Mouse (Mus musculus) layer of hippocampus, adult 9-11 months (tissue): ENCODE results near the gene Ppp1r12a.

ENCODE experiments used
- DNase-seq: peaks from one replicate; pipeline ENCODE4 v3.0.0; 2022

The Ppp1r12a gene

DNA sequence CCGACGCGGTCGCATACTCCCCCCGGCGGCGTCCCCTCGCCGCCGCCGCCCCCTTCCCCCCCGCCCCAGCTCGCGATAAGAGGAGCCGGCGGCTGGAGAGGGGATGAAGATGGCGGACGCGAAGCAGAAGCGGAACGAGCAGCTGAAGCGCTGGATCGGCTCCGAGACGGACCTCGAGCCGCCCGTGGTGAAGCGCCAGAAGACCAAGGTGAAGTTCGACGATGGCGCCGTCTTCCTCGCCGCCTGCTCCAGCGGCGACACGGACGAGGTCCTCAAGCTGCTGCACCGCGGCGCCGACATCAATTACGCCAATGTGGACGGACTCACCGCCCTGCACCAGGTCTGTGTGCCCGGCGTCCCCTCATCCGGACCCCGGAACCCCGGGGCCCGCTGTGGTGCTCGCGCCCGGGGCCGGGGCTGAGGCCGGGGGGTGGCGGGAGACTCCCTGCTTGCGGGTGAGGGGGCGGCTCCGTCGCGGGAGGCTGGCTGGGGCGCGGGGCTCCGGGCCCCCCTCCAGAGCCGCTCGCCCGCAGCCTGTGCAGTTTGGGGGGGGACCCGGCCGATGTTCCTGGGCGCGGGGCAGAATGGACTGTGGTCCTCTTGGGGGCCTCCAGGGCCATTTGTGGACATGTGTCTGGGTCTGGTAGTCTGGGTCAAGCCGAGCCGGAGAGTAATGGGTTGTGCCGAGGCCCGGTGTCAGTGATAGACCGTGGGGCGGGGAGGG is 466 bp downstream of the Ppp1r12a start:
- no peak for DNase-seq

DNA sequence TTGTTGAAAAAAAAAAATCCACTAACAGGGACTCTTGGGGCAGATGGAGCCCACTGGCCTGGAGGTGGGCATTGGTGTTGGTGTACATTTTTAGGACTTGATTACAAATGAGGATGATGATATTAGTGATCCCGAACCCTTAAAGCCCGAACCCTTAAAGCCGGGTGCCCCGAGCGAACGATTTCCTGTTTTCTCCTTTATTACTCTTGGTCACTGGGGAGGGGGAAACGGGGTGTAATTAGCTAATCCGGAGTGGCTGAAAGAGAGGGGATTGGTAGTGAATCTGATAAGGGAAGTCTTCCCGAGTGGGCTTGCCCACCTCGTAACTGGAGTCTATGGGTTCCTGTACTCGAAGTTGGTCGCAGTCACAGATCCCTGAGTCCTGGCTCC is 1.0 kb downstream of the Ppp1r12a start:
- no peak for DNase-seq

DNA sequence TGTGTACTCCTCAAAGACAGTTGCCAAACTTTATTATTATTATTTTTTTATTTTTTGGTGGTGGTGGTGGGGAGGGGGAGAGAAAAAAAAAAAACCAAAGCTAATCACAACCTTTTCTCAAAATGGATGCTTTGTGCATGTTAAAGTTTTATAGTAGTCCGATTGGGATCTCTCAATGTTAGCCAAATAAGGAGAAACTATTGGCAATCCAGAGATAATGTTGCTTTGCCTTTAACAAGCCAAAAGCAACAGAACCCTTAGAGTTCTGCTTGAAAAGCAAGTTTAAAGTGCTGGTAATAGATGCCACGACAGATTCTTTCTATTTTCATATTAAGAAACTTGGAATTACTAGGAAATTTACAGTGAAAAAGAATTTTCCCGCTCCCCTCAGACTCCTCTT is 1.5 kb downstream of the Ppp1r12a start:
- DNase-seq: no peak

DNA sequence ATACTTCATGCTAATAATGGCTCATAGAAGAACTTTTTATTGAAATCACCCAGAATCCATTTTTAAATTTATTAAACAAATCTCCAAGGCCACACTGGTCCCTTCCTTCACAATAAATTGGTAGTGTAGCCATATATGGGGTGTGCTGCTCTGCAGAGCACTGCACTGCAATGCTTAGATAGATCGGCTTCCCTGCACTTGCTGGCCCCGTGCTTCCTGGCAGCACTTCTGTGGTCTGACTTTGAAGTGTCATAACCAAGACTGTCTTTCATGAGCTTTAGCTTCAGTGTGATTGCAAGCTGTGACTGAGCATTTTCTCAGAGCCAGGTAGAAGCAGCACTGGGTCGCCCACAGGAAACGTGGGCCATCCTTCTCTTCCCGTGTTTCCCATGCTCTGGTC is 5.8 kb downstream of the Ppp1r12a start:
- DNase-seq: no peak

DNA sequence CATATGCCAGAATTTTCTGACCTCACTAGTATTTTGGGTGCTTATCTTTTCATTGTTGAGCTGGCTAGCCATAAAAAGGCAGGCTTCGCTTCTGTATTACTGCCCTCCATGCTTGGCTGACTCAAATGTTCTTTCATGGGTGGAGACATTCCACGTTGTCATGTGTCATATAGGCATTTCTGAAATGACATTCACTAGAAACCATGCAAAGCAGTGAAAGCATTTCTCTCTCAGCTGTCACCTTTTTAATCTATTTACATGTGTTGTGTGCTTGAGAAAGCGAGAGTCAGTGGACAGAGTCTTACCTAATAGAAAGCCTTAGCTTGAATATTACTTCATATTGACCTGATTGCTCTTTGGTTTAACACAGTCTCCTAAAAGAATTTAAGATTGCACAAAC is 8.8 kb downstream of the Ppp1r12a start:
- no peak for DNase-seq

DNA sequence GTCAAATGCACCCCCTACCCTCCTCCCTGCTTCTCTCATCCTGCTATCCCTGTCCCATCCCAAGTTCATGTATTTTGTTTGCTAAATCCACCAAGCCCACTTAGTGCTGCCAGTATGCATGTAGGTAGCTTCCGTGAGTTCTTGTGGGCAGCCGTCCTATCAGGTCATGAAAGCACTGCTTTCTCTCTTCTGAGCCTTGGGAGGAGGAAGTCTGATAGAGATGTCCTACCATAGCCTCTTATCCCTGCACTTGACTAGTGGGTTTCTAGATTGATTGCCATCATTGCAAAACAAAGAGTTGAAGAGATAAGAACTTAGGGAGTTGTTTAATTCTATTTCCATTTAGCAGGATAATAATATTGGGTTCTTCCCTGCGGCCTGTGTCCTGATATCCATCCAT is 9.6 kb downstream of the Ppp1r12a start:
- no peak for DNase-seq

DNA sequence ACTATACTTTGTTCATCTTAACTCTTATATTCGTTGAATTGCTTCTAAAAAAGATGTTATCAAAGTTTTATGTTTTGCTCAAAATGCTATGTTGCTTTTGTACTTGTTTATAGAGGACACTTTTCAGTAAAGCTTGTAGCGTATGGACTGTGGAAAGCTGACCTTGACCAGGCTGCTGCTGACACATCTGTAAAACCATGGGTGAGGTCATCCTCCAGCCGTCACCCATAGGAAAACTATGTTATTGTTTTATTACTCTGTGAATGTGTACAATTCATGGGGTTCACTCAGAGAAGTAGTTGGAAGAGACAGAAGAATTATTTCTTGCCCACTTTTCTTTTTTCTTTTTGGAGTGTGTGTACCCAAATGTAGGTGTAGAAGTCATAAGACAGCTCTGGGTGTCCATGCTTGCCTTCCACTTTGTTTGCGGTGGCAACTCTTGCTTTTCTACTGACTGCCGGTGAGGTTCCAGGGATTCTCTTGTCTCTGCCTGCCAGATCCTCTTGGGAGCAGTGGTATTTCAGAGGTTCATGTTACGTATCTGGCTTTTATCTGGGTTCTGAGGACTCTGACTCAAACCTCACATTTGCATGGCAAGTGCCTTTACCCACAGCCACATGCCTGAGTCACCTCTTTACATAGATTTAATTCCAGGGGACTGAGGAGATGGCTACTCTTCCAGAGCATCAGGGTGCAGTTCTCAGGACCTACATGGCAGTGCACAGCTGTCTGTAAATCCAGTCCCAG is 11.0 kb downstream of the Ppp1r12a start:
- no peak for DNase-seq

DNA sequence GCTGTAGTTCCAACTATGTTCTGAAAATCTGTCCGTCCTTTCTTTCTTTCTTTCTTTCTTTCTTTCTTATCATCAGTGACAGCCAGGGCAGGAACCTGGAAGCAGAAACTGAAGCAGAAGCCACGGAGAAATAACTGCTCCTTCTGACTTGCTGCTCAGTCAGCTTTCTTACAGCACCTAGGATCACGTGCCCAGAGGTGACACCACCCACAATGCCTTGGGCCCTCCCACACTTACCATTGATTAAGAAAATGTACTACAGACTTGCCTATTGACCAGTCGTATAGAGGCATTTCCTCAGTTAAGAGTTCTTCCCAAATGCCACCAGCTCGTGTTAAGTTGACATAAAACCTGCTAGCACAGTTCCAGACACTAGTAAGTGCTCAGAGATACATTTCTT is 12.1 kb downstream of the Ppp1r12a start:
- no peak for DNase-seq

DNA sequence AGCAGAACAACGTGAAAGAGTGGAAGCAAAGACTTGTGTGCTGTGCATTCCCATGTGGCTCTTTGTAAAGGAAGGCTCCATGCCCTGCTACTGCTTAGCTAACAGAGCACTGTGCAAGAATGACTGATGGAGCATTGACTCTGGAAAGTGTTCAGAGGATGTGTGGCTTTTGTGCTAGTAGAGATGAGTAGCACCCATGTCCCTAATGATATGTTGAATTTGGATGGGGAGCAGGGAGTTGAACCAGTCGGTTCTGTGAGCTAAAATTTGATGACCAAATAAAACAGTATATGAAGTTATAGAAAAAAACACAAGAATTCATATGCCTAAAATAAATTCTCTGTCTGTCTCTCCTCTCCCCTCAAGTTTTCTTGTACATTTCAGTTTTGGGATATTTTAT is 13.9 kb downstream of the Ppp1r12a start:
- DNase-seq: no peak

DNA sequence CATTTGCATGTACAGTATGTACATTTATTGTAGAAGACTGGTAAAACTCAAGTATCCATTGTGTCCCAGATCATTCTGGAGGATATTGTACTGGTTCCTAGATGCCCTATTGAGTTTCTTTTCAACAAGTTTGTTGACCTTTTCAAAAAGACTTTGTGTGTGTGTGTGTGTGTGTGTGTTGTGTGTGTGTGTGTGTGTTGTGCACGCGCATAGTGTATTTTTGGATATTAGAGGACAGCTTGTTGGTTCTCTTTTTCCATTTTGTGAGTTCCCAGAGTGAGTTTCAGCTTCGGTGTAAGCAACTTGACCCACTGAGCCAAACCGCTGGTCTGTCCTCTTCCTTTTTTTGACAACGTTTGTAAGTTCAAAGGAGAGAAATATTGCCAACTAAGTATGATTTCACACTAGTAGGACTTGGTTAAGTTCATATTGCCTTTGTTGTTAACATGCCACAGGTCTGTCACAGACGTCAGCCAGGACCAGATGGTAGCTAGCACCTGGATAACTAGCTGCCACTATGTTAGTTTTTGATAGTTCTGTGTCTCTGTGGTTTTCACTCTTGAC is 16.4 kb downstream of the Ppp1r12a start:
- DNase-seq: no peak

DNA sequence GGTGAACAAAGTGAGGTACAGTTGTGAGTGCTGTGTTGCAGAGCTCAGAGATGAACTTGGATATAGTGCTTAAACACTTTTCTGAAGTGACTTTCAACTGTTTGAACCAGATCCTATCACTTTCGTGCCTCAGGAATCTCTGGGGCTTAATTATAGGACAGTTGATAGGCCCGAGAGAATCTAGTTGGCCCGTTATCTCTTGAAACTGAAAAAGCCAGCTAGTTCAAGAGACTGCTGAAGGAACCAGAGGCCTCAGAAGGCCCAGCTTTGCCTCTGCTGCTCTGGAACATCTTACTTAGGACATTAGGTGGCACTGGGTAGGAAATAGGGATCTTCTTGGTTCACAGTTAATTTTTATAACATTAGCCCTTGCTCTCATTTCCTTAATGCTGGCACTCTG is 17.4 kb downstream of the Ppp1r12a start:
- DNase-seq: no peak

DNA sequence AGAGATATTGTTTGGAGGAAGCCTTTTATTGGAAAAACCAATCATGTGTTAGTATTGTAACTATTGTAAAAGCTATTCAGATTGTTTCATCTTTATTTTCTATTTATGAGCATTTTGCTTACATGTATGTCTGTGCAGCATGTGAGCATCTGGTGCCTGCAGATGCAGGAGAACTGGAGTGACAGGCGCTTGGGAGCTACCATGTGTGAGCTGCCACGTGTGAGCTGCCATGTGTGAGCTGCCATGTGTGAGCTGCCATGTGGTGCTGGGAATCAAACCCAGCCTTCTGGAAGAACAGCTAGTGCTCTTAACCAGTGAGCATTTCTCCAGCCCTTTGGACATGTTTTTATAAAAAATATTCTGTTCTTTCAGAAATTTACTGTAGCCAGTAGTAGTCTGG is 18.3 kb downstream of the Ppp1r12a start:
- no peak for DNase-seq

DNA sequence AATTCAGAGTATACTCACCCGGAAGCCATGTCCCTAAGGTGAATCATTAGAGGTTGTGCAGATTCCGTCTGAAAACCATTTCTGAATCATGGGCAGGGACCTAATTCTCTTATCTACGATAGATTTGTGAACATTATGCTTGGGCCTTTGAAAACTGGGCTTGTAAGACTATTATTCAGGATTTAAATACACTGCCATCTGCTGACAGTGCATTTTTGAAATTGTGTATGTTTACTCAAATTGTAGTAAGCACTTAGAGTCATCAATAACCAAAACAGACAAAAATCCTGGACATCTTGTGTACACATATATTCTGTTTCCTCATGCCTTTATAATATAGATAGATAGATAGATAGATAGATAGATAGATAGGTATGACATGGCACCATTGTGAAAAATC is 19.9 kb downstream of the Ppp1r12a start:
- DNase-seq: no peak

DNA sequence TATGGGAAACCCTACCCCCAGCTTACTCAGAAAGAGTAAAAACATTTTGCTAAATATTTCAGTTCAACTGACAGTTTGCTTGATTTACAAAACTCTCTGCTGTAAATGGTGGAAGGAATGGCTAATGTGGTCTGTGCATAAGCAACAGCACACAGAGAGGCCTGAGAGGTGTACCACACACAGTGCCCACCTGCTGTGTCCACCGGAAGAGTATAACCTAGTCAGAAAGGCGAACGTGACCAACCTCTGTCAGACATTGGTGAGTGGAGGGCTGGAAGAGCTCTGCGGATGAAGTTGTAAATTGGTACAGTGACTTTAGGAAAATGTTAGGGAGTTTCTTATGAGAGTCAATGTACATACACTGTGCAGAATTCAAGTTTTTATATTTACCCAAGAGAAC is 20.4 kb downstream of the Ppp1r12a start:
- DNase-seq: no peak

DNA sequence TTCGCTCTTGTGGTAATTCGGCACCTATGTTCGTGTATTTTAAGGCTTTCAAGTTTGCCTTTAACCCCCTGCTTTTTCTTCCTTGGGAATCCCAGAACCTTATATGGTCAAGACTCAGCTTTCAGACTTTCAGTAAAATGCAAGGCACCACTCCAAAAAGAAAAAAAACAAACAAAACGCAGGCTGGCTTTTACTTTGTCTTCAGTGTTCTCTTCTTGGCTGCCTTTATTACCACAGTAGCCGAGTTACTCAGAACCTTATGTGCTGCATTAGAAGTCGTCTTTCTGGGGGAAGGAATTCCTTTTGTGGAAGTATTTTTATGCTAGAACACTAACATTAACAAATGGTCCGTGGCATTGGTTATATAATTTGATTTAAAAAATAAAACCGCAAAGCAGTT is 22.8 kb downstream of the Ppp1r12a start:
- DNase-seq: peak; percentile 28

DNA sequence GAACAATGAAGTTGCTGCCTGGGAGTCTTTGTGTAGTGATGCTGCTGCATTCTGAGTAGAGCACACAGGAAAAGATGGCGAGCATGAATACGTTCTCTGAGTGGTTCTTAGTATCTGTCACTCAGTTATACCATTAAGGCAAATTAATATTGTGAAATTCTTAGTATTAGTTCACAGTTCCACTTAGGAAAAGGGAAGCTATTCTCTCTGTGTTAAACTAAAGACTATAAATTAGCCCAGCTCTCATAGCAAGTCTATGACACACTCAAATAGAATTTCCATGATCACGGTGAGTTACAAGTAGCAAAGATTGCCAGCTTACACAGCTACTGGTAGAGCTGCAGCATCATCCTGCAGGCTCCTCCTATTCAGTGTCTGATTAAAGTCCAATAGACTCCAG is 23.3 kb downstream of the Ppp1r12a start:
- DNase-seq: no peak

DNA sequence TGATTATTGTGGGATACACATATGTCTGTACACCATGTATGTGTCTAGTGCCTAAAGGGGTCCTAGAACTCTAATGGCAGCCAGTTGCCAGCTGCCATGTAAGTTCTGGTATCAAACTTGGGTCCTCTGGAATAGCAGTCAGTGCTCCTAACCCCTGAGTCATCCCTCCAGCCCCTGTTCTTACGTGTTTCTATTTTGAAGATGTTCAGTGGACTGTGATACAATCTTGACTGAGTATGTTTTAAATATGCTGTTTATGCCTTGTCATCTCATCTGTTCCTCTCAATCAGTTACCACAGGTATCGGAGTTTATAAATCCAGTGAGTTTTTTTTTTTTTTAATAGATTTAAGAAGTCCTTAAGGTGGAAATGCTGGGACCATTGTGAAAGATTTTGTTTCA is 27.3 kb downstream of the Ppp1r12a start:
- DNase-seq: no peak

DNA sequence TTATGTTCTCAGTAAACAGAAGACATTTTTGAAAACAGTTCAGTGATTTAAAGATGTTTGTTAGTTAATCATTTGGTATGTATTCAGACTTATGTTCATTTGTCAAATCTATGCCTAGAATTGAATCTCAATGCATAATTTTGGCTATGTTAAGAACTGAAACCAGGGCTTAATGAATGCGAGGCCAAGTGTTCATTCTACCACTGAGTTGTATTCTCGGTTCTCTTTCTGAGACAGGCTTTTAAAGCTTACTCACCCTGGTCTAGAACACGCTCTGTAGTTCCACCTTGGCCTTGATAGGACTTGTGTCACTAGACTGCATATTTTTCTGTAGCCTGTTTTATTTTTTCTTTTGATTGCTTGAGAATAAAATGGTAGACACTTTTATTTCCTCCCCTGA is 28.0 kb downstream of the Ppp1r12a start:
- DNase-seq: no peak

DNA sequence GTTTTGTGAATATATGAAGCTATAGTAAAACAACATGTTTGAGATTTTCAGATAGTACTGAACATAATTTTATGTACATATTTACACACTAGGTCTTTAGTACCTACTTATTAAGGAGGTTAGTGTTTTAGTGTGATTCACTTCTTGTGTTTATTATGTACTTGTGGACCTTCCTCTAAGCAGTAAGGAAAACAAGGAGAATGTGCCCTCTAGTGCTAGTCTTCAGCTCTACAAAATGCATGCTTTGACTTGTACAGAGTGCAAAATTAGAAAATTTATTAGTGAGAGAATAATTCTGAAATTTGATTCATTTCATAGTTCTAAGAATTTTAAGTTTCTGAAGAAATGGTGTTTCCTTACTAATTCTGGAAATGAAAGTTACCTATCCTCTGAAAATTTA is 28.6 kb downstream of the Ppp1r12a start:
- no peak for DNase-seq

DNA sequence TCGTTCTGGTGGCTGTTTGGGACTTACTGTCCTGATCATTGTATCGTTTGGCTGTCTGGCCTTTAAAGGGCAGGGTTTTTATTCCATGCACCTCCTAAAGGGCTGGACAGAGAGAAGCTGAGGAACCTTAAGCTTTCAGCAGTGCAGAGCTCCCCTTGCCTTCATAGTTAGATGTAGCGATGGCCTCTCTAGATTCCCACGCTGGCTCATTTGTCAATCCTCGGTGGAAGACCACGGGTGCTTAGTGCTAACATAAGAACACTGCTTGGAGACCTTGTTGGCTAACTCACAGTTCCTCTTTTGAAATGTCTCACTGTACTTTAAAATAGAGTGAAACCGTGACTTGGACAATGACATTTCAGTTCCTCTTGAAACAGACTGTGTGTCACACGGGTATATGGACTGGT is 29.4 kb downstream of the Ppp1r12a start:
- DNase-seq: peak; percentile 49

DNA sequence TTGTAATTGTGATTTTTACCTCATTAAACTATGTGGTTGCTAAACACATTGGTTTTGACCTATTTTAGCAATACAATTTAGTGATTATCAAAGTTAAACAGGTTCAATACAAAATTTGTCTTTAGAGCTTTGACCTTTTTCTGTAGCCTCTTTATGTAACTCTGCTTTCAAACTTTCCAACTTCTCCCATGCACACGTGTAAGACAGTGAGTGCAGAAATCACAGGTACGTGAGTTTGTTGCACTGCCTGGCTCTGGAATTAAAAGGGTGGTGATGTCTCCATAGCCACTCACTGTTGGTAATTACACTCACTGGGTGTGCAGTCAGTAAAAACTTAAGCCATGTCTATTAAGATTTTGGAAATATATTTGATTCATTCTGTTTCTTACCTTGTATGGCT is 30.3 kb downstream of the Ppp1r12a start:
- no peak for DNase-seq

DNA sequence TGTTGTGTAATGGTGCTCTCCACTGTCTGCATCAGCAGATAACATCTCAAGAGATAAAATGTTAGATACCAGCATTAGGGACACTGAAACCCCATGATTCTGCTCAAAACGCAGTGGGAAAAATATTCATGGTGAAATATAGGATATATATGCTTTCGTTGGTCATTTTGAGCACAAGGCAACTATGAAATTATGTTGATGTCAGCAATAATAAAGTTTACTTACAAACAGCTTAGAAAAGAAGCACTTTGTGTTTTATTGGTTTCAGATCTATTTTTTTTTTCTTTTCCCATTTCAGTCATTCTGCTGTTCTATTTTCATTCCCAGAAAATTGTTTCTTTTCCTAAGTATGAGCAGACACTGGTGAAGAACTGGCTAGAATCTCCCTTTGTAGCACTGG is 34.1 kb downstream of the Ppp1r12a start:
- DNase-seq: no peak

DNA sequence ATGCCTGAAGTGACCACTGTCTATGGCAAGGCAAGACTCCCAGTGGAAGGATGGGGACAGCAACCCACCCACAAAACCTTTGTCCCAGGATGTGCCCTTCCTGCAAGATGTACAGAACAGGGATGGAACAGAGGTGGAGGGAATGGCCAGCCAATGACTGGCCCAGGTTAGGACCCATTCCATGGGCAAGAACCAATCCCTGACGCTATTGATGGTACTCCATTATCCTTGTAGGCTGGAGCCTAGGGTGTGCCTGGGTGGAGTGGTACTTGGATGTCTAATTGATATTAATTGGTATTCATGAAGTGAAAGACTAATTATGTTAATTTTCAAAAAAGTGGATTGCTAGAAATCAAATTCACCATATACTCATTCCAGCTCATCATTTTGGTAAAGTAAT is 35.5 kb downstream of the Ppp1r12a start:
- DNase-seq: no peak

DNA sequence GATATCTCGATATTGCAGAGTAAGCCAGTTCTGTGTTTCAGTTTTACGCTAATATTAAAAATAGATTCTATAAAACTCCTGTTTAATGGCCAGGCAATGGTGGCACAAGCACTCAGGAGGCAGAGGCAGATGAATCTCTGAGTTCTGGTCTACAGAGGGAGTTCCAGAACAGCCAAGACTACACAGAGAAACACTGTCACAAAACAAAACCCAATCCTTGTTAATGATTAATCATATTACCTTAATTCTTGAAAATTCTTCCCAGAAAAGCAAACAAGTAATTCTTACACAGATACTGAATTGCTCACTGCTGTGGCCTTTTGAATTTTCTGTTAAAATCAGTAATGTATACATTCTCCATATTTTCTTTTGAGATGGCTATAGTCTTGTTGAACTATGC is 37.0 kb downstream of the Ppp1r12a start:
- DNase-seq: no peak

DNA sequence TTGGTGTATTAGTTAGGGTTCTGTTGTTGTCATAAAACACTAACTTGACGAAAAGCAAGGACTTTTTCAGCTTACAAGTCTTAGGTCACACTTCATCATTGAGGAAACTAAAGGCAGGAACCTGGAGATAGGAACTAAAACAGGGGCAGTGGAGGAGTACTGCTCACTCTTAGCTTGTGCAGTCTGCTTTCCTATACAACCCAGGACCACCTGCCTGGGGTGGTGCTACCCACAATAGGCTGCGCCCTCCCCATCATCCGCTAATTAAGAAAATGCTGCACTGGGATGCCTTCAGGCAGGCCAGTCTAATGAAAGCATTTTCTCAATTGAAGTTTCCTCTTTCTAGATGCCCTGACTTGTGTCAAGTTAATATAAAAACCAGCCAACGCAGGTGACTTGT is 40.1 kb downstream of the Ppp1r12a start:
- DNase-seq: no peak
